Mouse (Mus musculus): ENCODE results near the gene Agbl2.
"Not testable (repeated sequence)": the region's sequence is repeated elsewhere in the genome, so short reads cannot be mapped to it uniquely, and the experiment has no call there.

The Agbl2 gene

DNA sequence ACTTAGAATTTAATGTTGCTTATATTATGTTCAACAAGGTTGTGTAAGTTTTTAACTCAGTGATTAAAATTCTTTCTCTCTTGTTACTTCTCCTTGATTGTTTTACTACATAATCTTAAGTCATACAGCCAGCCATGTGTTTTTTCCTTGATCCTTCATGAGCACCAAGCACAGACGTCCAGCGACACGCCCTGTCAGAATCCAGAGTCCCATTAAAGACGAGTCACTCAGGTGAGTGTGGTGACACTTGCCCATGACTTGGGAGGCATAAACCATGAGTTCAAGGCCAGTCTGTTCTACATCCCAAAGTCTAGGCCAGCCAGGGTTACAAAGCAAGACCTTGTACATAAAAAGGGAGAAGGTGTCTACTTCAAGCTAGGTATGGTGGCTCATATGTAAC lies 33.6 kb downstream of the Agbl2 start:
- DNase-seq (ENCODE audit: low spot score) = no peak

DNA sequence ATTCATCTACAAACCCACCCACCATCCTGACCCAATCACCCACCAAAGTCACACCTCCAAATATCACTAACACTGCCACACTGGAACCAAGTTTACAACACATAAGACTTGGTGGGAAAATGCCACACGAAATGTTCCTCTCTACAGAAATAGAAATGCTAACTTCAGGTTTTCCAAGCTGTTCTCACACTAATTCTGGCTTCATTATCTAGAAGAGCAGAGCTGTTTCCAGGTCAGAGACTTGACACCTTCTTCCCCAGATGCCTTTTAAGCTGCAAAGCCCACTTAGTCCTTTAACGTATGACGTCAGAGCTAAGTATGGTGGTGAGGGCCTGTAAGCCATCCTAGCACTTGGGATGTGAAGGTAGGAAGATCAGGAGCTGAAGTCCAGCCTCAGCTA lies 36.2 kb downstream of the Agbl2 start:
- no peak for DNase-seq (ENCODE audit: low spot score)

DNA sequence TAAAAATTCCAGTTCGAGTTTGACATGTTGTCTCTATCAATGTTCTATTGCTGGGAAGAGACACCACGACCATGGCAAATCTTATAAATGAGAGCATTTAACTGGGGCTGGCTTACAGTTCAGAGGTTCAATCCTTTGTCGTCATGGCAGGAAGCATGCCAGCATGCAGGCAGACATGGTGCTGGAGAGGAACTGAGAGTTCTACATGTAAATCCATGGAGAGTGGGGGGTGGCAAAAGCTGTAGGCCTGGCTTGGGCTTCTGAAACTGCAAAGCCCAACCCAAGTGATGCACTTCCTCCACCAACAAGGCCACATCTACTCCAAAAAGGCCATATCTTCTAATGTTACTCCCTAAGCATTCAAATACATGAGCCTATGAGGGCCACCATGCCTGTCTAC lies 38.4 kb downstream of the Agbl2 start:
- DNase-seq (ENCODE audit: low spot score) = no peak

DNA sequence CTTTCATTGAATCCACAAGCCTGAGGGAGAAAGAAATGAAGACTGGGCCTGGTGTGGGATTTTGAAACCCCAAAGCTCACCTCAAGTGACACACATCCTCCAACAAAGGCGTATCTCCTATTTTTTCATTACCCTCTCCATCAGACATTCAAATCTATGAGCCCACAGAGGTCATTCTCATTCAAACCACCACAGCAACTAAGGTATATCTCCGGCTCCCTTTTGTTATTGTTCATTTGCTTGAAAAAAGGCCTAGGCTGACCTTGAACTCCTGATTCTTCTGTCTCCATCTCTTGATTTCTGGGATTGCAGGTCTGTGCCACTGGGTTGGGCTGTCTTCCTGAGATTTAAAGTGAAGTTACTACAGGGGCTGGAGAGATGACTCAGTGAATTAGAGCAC lies 40.5 kb downstream of the Agbl2 start:
- DNase-seq (ENCODE audit: low spot score) = no peak

DNA sequence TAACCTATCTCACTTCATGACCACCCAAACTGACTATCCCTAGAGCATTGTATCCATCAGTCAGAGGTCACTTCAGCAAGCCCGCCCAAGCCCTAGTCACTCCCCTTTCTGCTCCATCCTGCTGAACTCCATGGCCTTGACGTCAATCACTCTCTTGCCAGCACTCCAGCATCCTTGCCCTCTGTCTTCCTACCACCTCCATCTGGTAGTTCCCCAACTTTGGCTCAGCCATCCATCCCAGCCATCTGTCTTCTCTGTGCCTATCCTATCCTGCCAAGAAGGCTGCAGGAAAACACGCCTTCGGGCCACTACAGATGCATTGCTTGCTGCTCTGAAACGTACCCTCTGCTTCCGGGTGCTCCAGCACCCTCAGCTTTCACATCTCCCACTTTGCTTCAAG lies 41.3 kb downstream of the Agbl2 start:
- DNase-seq (ENCODE audit: low spot score) = no peak

DNA sequence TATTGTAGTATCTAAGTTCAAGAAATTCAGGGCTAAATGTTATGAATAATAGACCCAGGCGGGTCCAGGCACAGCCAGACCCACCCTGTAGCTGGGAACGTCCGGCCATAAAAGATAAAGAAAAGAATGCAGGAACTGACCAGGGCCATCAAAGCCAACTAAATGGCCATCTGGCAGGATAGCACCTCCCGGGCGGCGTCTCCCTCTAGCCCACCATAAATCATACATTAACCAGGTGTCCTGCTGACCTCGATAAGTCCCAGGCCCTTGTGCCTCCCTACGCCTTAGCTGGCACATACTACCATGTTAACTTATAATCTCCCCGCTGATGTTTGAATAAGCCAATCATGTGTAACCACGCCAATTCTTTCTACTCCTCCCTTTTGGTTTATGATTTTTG lies 42.0 kb downstream of the Agbl2 start:
- DNase-seq (ENCODE audit: low spot score) = not testable (repeated sequence)

DNA sequence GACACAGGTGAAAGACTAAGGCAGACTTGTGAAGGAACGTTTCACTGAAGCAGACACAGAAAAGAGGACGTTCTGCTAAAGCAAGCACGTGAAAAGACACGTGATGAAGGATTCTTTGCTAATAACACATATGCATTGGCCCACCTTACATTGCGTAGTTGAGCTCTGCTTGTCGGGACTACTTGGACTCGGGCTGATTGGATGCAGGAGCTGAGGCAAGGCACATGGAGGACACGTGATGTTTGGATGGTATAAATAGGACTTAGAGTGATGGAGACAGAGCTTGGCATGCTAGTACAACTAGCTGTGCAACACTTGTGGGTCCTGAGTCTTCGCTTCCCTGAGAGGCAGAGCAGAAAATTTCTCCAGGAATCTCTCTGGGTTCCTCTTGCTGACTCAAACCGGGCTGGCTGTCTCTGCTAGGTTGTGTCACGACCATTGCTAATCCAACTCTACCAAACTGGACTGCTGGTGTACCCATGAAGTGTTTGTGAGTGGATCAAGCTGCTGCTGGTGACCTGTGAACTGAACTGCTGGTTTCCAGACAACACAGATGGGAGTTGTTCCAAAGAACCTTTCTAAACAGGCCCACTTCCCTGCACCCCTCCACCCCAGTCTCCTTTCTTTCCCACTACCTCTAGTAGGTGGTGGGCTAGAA lies 43.1 kb downstream of the Agbl2 start:
- no peak for DNase-seq (ENCODE audit: low spot score)

DNA sequence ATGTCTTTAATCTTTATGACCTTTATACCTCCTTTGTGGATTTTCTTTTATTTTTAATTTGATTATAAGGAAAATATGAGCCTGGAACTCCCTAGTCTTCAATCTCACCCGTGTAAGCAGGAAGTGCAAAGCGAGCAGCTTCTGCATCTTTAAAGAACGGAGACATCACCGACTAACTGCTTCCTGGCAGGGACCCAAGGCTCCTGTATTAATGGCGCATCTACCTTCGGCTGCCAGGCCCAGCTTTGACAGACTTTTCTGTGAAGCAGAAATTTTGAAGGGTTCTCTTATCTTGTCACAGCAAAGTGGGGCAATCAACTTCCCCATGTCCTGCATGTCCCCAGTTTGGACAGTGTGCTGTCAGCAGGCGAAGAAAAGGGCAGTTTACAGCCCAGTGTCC lies 46.2 kb downstream of the Agbl2 start:
- no peak for DNase-seq (ENCODE audit: low spot score)

DNA sequence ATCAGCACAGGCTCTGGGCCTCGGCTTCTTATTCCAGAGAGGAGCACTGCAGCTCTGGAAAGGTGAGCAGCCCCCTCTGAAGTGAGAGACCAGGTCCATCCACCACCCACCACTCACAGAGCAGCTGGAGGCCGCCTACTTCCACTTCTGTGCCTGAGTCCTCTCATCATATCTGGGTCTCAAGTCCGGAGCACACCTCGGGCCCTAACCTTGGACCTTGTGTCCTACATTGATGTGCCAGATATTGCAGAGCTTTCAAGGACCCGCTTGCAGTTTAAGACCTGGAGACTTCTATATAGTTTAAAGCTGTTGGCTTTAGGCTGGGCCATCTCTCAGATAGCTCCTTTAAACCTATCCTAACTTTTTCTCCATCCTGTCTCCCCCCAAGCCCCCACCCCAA lies 51.0 kb downstream of the Agbl2 start:
- no peak for DNase-seq (ENCODE audit: low spot score)

DNA sequence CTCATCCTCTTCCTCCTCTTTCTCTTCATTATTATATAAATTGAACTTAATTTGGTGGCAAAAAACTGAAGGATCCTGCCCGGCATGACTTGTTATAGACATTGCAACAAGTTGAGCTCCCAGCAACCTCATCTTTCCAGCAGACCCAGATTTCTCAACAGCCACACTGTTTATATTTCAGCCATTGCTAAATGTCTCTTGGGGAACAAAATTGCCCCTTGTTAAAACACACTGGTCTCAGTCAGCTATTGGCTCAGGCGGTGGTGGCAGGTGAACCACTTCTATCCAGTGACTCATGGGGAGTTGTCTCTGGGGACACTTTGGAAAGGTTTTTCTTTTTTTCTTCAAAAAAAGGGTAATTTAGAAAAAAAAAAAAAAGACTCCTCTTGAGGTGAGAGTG lies 56.1 kb downstream of the Agbl2 start:
- DNase-seq (ENCODE audit: low spot score) = no peak

DNA sequence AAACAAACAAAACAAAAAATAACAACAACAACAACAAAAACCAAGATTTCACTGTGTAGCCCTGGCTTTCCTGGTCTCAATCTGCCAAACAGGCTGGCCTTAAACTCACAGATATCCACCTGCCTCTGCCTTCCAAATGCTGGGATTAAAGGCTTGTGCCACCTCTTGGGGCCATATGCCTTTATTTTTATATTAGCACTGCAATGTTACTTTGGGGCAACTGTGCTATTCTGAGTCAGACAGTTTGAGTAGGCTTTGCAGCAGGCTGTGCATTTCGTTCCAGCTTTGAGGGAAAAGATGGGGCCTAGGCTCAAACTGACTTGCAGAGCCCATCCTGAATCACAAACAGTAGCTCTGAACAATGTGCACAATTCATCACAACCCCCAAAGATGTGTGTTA lies 61.1 kb downstream of the Agbl2 start:
- DNase-seq (ENCODE audit: low spot score) = no peak

DNA sequence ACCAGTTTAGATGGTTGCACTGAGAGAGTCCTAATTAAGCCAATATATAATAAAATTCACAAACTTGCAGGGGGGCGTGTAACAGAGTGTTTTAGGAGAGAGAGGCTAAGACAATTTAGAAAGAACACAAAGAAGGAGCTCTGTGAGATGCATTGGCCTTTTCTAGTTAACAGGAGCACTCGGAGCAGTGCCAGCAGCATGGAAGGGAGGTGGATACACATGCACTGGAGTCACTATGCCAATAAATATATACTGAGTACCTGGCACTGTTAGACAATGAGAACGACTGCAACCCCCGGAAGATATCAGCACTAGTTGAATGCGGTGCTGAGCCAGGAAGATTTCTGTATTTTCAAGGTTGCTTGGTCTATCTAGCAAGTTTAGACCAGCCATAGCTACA lies 61.7 kb downstream of the Agbl2 start:
- DNase-seq (ENCODE audit: low spot score) = no peak

DNA sequence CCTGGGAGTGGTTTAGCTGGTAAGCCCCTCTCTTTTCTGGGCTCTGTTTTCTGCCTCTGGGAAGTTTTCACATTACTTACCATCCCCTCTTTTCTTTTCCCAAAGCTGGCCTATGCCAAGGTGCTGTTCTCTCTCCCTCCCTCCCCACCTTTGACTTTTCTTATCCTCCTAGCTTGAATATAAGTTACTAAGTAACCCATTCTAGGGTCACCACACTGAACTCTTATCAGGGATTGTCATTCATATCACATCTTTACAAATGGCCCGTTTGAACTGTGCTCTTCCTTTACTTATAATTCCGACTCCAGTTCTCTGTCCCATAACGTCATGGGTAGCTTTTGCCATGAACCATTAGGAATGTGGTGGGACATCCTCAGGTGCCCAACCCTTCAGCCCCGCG lies 62.7 kb downstream of the Agbl2 start:
- DNase-seq (ENCODE audit: low spot score) = no peak

DNA sequence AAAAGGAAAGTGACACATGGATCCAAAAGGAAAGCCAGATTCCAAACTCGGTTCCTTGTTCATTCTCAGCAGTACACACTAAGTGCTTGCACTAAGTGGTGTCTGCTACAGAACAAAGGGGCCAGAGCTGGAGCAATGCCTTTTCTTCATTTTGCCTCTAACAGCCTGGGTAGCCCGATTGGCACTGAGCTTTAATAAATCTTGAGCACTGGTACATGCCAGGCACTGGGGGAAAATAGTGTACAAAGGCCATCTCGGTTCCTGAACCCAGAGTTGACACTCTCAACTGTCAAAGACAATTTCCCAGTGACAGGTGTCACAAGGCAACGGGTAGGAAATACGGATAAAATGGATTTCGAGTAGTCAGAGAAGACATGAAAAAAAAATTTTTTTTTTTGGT lies 63.6 kb downstream of the Agbl2 start:
- DNase-seq (ENCODE audit: low spot score) = no peak

DNA sequence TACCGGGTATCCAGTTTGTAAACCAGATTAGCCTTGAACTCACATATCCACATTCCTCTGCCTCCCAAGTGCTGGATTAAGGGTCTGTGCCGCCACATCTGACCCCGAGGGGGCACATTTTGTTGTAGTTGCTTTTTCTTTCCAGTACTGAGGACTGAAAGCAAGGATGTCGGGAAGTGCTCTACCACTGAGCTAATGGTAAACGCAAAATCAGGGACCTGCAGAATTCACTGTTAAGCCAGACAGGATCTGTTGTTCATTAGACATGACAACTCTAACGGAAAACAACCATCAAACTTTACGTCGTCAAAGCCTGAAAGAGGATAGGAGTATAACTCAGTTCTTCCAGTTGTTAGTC lies 64.0 kb downstream of the Agbl2 start:
- DNase-seq (ENCODE audit: low spot score) = peak; percentile 51

DNA sequence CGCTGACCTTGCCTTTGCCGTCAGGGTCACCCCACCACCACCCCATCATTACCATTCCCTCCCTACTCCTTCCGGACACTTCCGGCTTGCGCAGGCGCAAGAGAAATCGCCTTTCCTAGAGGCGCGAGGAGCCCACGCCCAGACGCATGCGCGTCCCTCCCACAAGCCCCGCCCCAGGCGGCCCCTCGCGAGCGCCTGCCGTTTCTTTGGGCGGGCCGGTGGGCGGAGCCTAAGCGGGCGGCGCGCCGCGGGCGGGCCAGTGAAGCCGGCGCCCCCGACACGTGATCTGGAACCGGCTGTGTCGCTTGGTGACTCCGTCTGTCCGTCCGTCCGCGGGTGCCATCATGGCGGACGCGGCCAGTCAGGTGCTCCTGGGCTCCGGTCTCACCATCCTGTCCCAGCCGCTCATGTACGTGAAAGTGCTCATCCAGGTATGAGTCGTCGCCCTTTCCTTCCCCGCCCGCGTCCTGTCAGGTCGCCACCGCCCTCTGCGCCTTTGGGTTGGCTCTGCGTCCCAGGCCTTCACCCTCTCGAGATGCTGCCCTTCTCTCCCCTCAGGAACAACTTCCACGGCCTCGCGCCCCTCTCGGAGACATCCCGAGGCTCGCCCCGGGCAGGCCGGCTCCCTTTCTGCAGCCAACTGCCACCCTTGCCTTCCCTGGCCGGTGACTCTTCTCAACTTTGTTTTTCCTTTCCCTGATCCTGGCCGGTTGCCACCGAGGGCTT lies 64.6 kb downstream of the Agbl2 start, which contains the start of gene Mtch2:
Mtch2 (plus strand) TSS at position 201 of the 726 bp plus-strand sequence.
- peak; percentile 99 for DNase-seq (ENCODE audit: low spot score)

DNA sequence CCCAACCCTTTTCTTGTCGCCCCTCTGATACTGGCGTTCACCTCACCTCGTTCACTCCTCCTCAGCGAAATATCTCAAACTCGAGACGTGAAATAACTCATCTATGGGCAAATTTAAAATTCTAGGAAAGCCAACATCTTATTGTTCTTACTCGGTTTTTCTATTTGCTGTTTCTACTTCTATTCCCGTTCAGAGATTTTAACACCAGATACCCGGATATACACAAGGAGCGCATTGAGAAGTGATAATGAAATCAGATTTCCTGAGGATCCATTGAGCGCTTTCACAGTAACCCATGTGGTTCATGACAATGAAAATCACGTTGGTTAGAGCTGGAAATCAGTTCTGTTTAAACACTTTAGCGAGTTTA lies 65.1 kb downstream of the Agbl2 start:
- DNase-seq (ENCODE audit: low spot score) = no peak

DNA sequence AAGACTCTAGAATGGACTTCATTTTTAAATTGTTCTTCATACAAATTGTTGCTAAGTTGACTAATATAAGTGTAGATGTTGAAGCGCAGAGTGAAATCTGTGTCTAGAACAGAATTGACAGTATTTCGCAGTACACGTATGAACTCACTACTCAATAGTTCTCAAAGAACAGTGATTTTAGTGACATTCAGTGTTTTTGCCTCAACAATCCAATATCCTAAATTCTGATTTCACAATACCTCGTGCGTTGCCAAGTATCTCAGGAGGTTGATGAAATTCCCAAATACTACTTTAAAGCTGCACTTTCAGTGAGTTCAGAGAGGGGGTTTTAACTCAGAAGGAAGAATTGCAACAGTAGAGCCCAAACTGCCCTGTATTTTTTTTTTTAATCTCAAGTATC lies 65.8 kb downstream of the Agbl2 start:
- no peak for DNase-seq (ENCODE audit: low spot score)

DNA sequence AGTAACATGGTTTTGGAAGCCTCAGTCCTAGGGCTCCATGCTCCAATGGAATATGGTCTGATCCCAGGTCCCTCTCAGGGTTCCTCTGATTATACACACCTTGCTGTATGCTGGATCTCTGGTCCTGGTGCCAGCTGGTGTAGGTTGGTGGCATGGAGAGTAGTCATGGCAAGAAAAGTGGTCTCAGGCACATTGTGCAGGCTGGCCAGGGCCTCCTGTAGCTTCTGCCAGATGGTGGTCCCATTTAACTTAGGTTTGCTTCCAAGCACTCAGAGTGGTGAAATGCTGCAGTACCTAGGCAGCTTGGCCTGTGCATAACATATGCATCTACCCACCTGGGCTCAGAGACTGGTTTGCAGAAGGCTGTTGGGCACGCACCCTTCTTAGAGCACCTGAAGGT lies 67.9 kb downstream of the Agbl2 start:
- no peak for DNase-seq (ENCODE audit: low spot score)

DNA sequence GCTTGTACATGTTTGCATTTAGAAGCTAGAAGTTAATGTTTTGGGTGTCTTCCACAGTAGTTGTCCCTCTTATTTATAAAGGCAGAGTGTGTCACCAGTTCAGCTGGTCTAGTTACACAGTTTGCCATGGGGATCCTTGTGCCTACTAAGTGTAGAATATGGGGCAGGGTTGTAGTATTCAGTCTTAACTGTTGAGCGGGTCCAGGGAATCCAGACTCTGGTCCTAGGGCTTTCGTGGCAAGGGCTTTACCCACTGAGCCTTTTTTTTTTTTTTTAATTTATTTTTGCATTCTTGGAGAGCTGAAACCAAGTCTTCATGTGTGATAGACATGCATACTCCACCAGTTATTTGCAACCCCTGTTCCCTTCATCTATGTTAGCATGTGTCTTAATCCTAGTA lies 79.0 kb downstream of the Agbl2 start:
- no peak for DNase-seq (ENCODE audit: low spot score)

DNA sequence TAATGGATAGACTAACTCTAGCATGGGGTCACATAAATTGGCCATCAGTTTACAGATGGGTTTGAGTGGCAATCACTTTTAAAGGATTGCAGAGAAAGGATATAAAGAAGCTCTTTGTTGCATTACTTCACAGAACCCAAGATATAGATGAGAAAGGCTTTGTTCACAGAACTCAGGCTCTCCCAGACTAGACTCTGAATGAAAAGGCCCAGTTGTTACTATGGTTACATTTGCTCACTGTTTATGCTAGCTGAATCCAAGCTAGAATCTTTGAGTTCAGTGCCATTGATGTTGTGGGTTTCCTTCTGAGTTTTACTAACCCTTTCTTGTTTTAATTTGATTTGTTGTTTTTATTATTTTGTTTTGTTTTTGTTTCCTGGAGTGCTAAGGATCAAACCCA lies 81.7 kb downstream of the Agbl2 start:
- DNase-seq (ENCODE audit: low spot score) = no peak

DNA sequence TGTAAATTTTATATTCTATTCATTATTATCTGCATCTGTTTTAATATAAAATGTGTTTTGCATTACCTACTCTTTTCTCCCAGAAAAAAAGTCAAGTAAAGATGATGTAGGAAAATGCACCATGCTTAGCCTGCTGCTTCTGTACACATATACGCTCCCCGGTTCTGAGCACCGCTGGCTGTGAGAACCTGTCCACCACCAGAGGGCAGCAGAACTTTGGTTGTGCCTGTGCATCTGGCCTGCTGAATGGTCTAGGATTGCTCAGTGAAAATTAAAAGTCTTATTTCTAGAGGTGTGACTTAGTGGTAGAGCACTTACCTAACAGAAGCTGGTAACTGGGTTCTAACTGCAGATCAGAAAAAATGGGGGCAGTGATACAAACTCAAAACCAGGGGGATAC lies 84.0 kb downstream of the Agbl2 start:
- peak; percentile 93 for DNase-seq (ENCODE audit: low spot score)

DNA sequence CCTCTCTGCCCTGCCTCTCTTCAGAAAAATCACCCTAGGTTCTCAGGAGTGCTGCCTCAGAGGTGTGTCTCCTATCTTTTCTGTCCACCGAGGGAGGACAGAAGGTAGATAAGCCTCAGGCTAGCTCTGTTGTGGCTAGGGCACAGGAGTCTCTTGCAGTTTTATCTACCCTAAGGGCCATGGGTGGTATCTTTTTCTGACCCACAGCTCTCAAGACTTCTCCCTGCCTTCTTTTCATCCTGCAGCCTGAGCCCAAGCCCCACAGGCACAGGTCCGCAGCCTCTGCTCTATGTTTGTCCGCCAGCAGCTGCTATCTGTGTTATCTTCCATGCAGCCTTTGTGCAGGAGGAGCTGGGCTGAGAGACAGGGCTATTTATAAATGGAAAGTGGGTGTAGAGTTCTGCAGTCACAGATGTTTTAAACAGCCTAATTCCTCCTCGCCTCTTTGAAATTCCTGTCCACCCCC lies 87.6 kb downstream of the Agbl2 start:
- DNase-seq (ENCODE audit: low spot score) = no peak

Measured in testis, postnatal 10 days (tissue).